In the genomic region with DNA sequence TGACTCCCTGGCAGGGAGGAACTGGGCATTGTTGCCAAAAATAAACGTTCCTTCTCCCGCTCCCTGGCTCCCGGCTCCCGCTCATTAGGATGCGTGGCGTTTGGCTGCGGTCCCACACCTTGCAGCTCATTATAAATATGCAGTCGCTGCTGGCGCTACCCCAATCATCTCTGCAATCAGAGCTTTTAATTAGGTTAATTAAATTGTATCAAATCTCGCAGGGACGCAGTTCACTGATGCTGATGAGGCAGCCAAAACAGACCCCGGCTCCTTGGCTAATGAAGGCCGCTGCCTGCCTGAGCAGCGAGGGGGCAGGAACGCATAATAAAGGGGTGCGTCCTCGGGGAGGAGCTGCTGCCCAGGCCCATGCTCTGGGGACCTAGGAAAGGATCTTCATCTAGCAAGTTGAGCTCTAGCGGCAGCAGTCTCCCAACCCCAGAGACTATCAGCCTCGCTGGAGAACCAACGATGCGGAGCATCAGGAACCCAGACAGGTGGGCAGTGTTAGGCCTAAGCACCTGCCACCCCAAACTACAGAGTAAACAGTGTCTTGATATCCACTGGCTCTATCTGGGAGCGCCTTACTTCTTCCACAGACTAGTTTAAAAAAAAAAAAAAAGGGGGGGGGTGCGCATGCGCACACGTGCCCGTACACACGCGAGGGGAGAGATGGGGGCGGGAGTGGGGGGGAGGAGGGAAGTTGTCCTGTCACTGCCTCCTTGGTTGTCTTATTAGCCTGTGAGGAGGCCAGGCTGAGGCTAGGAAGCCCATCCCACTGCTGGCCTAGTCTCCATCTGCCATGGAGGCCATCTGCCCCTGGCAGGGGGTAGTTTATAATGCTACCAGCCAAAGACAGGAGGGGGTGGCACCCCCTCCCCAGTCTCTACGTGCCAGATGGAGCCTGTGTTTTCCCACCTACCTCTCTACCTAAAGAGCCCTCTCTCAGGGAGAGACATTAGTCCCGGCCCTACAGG, we compare ENCODE assay signal across 8 mouse cellular contexts. TPM values are rescaled to one million over a fixed set of nuclear protein-coding genes. Genes with fewer than 3 reads are reported as not detected.
A peak's percentile ranks its signal among the peaks of the same experiment; 100 is the strongest.
DNase-seq lines count a peak whose midpoint lies in the region; ATAC-seq and TF ChIP-seq lines count a peak whose summit lies in the region.

No protein-coding gene starts in this region.

- peaks cover 10% of the 10 kb centered on the region; the same call in 1 of the 2 replicates for H3K27me3 ChIP-seq in kidney, postnatal 0 days (ENCODE audit: insufficient read depth, low read length)
- no peaks in the 10 kb centered on the region; the same call in 1 of the 2 replicates for H3K27me3 ChIP-seq in forebrain, embryonic 16.5 days (replicated peaks; ENCODE audit: control insufficient read depth, insufficient read depth, low read length)
- H3K27me3 ChIP-seq in midbrain, postnatal 0 days (ENCODE audit: insufficient read depth, low read length), result no peaks in the 10 kb centered on the region

- TF ChIP-seq POLR2A in lung, adult 2 months (IDR thresholded peaks at IDR 0.05; ENCODE audit: borderline replicate concordance, extremely low read depth, low read depth, low read length), result no peak

- no peak overlapping the region for H3K9ac ChIP-seq in kidney, postnatal 0 days (ENCODE audit: low read depth, low read length)
- peak overlapping the region; percentile 37; the same call in 1 of the 2 replicates for H3K9ac ChIP-seq in forebrain, embryonic 16.5 days (replicated peaks; ENCODE audit: low read depth, low read length)
- peak overlapping the region; percentile 24; the same call in 1 of the 2 replicates for H3K9ac ChIP-seq in midbrain, postnatal 0 days (replicated peaks; ENCODE audit: low read length, poor library complexity, severe bottlenecking)

- DNase-seq in kidney, postnatal 0 days (ENCODE audit: low spot score), result no peak
- DNase-seq in kidney, adult 9 months, result no peak
- peak; percentile 54 for DNase-seq in cerebellum, adult 11 months
- DNase-seq in midbrain, postnatal 0 days (ENCODE audit: low spot score), result peak; percentile 88
- no peak for DNase-seq in B cell, adult 2 months
- no peak for DNase-seq in natural killer cell, adult 2 months (ENCODE audit: low spot score in 2 of 2)
- no peak for DNase-seq in lung, adult 2 months

- ATAC-seq in kidney, postnatal 0 days (replicated peaks; ENCODE audit: low FRiP score, low read depth), result no peak; the same call in 1 of the 2 replicates
- ATAC-seq in forebrain, embryonic 16.5 days, result peak; percentile 86
- ATAC-seq in midbrain, postnatal 0 days (ENCODE audit: low FRiP score), result peak; percentile 32; the same call in 1 of the 2 replicates

- no peak overlapping the region for H3K27ac ChIP-seq in kidney, postnatal 0 days
- H3K27ac ChIP-seq in forebrain, embryonic 16.5 days (ENCODE audit: low read length), result peak overlapping the region; percentile 90
- 0 out of 2 replicates have a peak overlapping the region, but pooled peaks have one; percentile 38 for H3K27ac ChIP-seq in midbrain, postnatal 0 days (ENCODE audit: low read depth, low read length)

- H3K4me1 ChIP-seq in kidney, postnatal 0 days (replicated peaks; ENCODE audit: insufficient read depth, low read length), result peaks cover 5% of the 10 kb centered on the region; the same call in 1 of the 2 replicates
- H3K4me1 ChIP-seq in forebrain, embryonic 16.5 days (replicated peaks; ENCODE audit: control insufficient read depth, insufficient read depth, low read length), result peaks cover 45% of the 10 kb centered on the region
- H3K4me1 ChIP-seq in midbrain, postnatal 0 days (ENCODE audit: insufficient read depth, low read length), result peaks cover 30% of the 10 kb centered on the region; the same call in 1 of the 2 replicates
- H3K4me1 ChIP-seq in lung, adult 2 months (ENCODE audit: control insufficient read depth, insufficient read depth, low read length), result no peaks in the 10 kb centered on the region

- peak; percentile 11; the same call in 1 of the 2 replicates for TF ChIP-seq CTCF in kidney, postnatal 0 days (IDR thresholded peaks at IDR 0.05; ENCODE audit: low read depth)
- peak; percentile 45 for TF ChIP-seq CTCF in midbrain, postnatal 0 days (IDR thresholded peaks at IDR 0.05)
- TF ChIP-seq CTCF in lung, adult 2 months (IDR thresholded peaks at IDR 0.05; ENCODE audit: insufficient read depth, low read length), result no peak

- peak overlapping the region; percentile 23 for H3K4me2 ChIP-seq in kidney, postnatal 0 days (ENCODE audit: low read length)
- peak overlapping the region; percentile 61 for H3K4me2 ChIP-seq in forebrain, embryonic 16.5 days (ENCODE audit: low read length)
- H3K4me2 ChIP-seq in midbrain, postnatal 0 days (ENCODE audit: low read depth, low read length, poor library complexity, severe bottlenecking), result peak overlapping the region; percentile 52

- H3K4me3 ChIP-seq in kidney, postnatal 0 days (replicated peaks; ENCODE audit: low read depth, low read length), result no peak overlapping the region
- peak overlapping the region; percentile 27 for H3K4me3 ChIP-seq in forebrain, embryonic 16.5 days (replicated peaks; ENCODE audit: low read length)
- H3K4me3 ChIP-seq in midbrain, postnatal 0 days (ENCODE audit: low read depth, low read length), result peak overlapping the region; percentile 20; the same call in 1 of the 2 replicates
- no peak overlapping the region for H3K4me3 ChIP-seq in lung, adult 2 months (replicated peaks; ENCODE audit: extremely low read depth, low read depth, low read length)

- peaks cover 11% of the 10 kb centered on the region; the same call in 1 of the 2 replicates for H3K36me3 ChIP-seq in kidney, postnatal 0 days (ENCODE audit: insufficient read depth, low read length)
- H3K36me3 ChIP-seq in forebrain, embryonic 16.5 days (ENCODE audit: control insufficient read depth, insufficient read depth), result no peaks in the 10 kb centered on the region
- H3K36me3 ChIP-seq in midbrain, postnatal 0 days (ENCODE audit: insufficient read depth, low read length), result peaks cover 2% of the 10 kb centered on the region

- H3K9me3 ChIP-seq in kidney, postnatal 0 days (replicated peaks; ENCODE audit: low read length), result no peaks in the 10 kb centered on the region
- H3K9me3 ChIP-seq in forebrain, embryonic 16.5 days (ENCODE audit: control insufficient read depth, low read length), result no peaks in the 10 kb centered on the region
- no peaks in the 10 kb centered on the region for H3K9me3 ChIP-seq in midbrain, postnatal 0 days (ENCODE audit: low read length)

- WGBS in kidney, postnatal 0 days, result 6% methylated on average over 30 of the region's 31 CpGs
- WGBS in forebrain, embryonic 16.5 days, result 2% methylated on average over 30 of the region's 31 CpGs
- 3% methylated on average over 30 of the region's 31 CpGs for WGBS in midbrain, postnatal 0 days
- whole genome bisulfite sequencing in lung, adult 2 months, result 7% methylated on average over 31 of the region's 31 CpGs

RNA-seq across cellular contexts. Expression of a gene that starts 16.0 kb away (rescaled TPM):
- 0.43 and 0.57 TPM in 2 replicates for polyA plus RNA-seq in kidney, postnatal 0 days (2015; fragmentation: Nextera tagmentation; extraction: Ambion mirVana)
- polyA plus RNA-seq in forebrain, embryonic 16.5 days (2015; fragmentation: Nextera tagmentation; extraction: Ambion mirVana), result 20.9 and 22.7 TPM in 2 replicates
- 17.7 and 19.8 TPM in 2 replicates for total RNA-seq in midbrain, postnatal 0 days (2014; rRNA removed)
- 11.4 and 11.5 TPM in 2 replicates for polyA plus RNA-seq in midbrain, postnatal 0 days (2015; fragmentation: Nextera tagmentation; extraction: Ambion mirVana)
- 0.16 and 0.22 TPM in 2 replicates for polyA plus RNA-seq in lung, adult 2 months (2012; rRNA removed)

RNA-seq across cellular contexts. Expression of a gene that starts 20.8 kb away (rescaled TPM):
- polyA plus RNA-seq in kidney, postnatal 0 days (2015; fragmentation: Nextera tagmentation; extraction: Ambion mirVana), result 61.8 and 63.0 TPM in 2 replicates
- 42.1 and 48.3 TPM in 2 replicates for polyA plus RNA-seq in forebrain, embryonic 16.5 days (2015; fragmentation: Nextera tagmentation; extraction: Ambion mirVana)
- 10.3 and 10.9 TPM in 2 replicates for total RNA-seq in midbrain, postnatal 0 days (2014; rRNA removed)
- polyA plus RNA-seq in midbrain, postnatal 0 days (2015; fragmentation: Nextera tagmentation; extraction: Ambion mirVana), result 30.7 and 31.7 TPM in 2 replicates
- 4.4 and 7.2 TPM in 2 replicates for polyA plus RNA-seq in lung, adult 2 months (2012; rRNA removed)

RNA-seq across cellular contexts. Expression of a gene that starts 27.9 kb away (rescaled TPM):
- polyA plus RNA-seq in kidney, postnatal 0 days (2015; fragmentation: Nextera tagmentation; extraction: Ambion mirVana), result 9.4 and 10.0 TPM in 2 replicates
- polyA plus RNA-seq in forebrain, embryonic 16.5 days (2015; fragmentation: Nextera tagmentation; extraction: Ambion mirVana), result 1.9 and 2.3 TPM in 2 replicates
- 5.0 and 6.9 TPM in 2 replicates for total RNA-seq in midbrain, postnatal 0 days (2014; rRNA removed)
- 1.7 and 2.0 TPM in 2 replicates for polyA plus RNA-seq in midbrain, postnatal 0 days (2015; fragmentation: Nextera tagmentation; extraction: Ambion mirVana)
- 15.1 and 36.7 TPM in 2 replicates for polyA plus RNA-seq in lung, adult 2 months (2012; rRNA removed)

RNA-seq across cellular contexts. Expression of a gene that starts 41.9 kb away (rescaled TPM):
- polyA plus RNA-seq in kidney, postnatal 0 days (2015; fragmentation: Nextera tagmentation; extraction: Ambion mirVana), result 92.4 and 103 TPM in 2 replicates
- 128 and 129 TPM in 2 replicates for polyA plus RNA-seq in forebrain, embryonic 16.5 days (2015; fragmentation: Nextera tagmentation; extraction: Ambion mirVana)
- 32.8 and 34.3 TPM in 2 replicates for total RNA-seq in midbrain, postnatal 0 days (2014; rRNA removed)
- 73.8 and 75.9 TPM in 2 replicates for polyA plus RNA-seq in midbrain, postnatal 0 days (2015; fragmentation: Nextera tagmentation; extraction: Ambion mirVana)
- polyA plus RNA-seq in lung, adult 2 months (2012; rRNA removed), result 8.1 and 11.5 TPM in 2 replicates

Comparison
In these comparisons a context has a peak if more than half of its experiments do, and no peak if none do; other contexts are left out.
1. DNase-seq: peak in cerebellum, adult 11 months (single experiment) and midbrain, postnatal 0 days (single experiment); none in kidney, postnatal 0 days (single experiment), kidney, adult 9 months (single experiment), B cell, adult 2 months (0 of 2), natural killer cell, adult 2 months (0 of 2) and lung, adult 2 months (single experiment).
2. H3K4me3 ChIP-seq: peak in forebrain, embryonic 16.5 days (single experiment) and midbrain, postnatal 0 days (single experiment); none in kidney, postnatal 0 days (single experiment) and lung, adult 2 months (single experiment).
3. Peak in every context shown above with its lines, with median percentiles within 50 percentile points of each other: H3K4me2 ChIP-seq.